Mouse (Mus musculus) gastrocnemius, adult 18-20 months (tissue): ENCODE data around the gene Kcnma1. TPM values are rescaled to one million over a fixed set of nuclear protein-coding genes. Genes with fewer than 3 reads are reported as not detected.
A peak's percentile ranks its signal among the peaks of the same experiment; 100 is the strongest.

Experiments used
- DNase-seq: peaks from one replicate; pipeline ENCODE4 v3.0.0; 2021; ENCODE audit warnings: low spot score
- total RNA-seq, 2 experiments: library from RNA; stranded (reverse); gene quantifications; 2 replicates each; pipeline ENCODE4 v1.2.3; 2021

Gene Kcnma1
- total RNA-seq, 2 experiments from 2014 or later, result 44.2 to 58.9 TPM

DNA sequence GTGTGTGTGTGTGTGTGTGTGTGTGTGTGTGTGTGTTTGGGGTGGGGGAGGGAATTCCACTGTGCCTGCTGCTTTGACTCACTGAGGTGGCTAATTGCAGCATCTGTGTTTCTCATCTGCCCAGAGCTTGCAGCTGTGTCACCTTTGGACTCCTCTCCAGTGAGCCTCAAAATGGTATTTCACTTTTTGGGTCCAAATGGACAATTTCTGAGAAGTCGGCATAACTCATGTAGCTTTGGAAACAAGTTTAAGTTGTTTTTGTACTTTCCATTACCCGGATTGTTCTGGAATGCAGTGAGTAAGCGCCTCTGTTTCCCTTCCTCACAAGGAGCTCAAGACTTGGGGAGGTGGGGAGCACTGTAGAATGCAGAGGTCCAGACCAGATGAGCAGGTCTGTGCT lies 317.9 kb downstream of the Kcnma1 start:
- no peak for DNase-seq

- peak; percentile 24 for DNase-seq
Observed at GRCm38 (mm10) chr14:23689681-23690080, 324.6 kb downstream of the Kcnma1 start.

DNA sequence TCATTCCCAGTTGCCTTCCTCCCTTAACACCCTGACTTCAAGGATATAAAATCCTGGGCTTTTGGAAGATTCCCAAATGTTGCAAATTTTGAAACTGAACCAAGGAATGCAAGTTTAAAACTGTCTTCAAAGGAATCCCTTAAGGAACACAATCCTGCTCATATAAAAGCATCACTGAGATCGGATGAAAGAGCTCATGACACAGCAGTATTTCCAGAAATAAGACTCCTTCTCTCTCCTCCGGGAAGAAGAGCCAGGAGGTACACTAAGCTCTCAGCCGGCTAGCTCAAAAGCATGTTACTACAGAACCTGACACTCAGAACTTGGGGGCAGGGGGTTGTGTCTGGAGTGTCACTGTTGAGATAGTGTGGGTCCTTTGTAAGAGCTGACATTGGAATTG lies 325.8 kb downstream of the Kcnma1 start:
- no peak for DNase-seq

- DNase-seq, result no peak
Observed at GRCm38 (mm10) chr14:23684463-23685066, 329.7 kb downstream of the Kcnma1 start.

GRCm38 (mm10) chr14:23682758-23683157 lies 331.5 kb downstream of the Kcnma1 start:
- DNase-seq, result no peak

- no peak for DNase-seq
Observed at GRCm38 (mm10) chr14:23679378-23679777, 334.9 kb downstream of the Kcnma1 start.

DNA sequence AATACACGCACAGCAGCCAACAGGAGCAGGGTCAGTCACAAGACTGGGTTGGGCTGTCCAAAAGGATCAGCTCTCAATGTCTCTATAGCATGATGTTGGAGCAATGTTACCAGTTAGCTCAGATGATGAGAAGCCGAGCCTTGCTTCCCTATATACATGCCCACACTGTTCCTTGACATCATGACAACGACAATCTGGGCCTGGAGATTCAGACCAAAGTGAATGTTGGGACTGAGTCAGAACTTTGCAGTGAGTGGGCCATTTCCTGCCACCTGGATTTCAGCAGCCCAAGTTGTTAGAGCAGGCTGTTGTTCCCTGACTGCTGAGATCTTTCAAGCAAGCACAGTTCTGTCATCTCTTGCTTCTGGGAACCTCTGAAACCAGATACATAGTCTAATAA lies 347.9 kb downstream of the Kcnma1 start:
- DNase-seq, result no peak

DNA sequence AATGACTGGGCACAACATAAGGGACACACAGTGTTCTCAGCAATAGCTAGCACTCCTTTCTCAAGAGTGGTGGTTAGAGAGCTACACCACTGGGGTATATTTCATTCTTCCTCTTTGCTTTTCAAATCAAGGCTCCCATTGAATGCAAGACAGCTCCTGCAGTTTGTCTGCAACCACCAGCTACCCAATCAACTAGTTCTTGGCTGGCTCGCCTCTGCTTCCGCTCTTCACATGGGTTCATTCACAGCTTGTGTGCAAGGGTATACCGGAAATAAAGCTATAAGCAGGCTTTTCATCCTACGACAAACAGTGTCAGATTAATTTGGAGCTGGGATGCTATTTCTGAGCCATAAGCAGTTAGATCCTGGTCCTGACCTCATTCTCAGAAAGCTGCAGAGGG lies 362.6 kb downstream of the Kcnma1 start:
- no peak for DNase-seq

- no peak for DNase-seq
Observed at GRCm38 (mm10) chr14:23650126-23650525, 364.2 kb downstream of the Kcnma1 start.

DNA sequence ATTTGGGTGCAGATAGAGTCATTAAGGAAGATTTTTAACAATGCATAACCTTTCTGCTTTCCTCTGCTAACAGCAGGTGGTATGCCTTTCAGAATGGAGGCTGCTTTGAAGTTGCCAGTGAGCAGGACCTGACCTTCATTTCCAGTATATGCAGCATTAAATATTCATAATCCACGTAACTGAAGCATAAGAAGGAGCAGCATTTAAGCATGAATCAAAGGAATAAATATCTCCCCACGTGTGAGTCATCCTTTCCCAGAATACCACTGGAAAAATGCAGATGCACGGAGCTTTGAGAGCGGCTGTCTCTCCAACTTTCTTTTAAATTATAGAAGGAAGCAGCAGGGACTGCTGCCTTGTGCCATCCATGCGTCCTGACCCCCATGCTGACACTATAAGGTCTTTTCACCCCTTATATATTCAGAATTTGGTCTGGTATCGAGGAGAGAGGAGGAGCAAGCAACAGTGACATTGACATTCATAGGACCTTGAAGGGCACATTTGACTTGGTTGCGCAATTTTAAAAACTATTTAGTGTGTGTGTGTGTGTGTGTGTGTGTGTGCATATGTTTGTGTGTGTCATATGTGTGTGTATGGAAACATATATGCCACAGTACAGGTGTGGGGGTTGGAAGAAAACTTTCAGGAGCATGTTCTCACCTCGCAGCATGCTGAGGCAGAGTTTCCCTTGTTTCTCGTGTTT lies 368.8 kb downstream of the Kcnma1 start:
- no peak for DNase-seq

GRCm38 (mm10) chr14:23643162-23643561 lies 371.1 kb downstream of the Kcnma1 start:
- no peak for DNase-seq

GRCm38 (mm10) chr14:23640665-23641064 lies 373.6 kb downstream of the Kcnma1 start:
- DNase-seq, result no peak

DNA sequence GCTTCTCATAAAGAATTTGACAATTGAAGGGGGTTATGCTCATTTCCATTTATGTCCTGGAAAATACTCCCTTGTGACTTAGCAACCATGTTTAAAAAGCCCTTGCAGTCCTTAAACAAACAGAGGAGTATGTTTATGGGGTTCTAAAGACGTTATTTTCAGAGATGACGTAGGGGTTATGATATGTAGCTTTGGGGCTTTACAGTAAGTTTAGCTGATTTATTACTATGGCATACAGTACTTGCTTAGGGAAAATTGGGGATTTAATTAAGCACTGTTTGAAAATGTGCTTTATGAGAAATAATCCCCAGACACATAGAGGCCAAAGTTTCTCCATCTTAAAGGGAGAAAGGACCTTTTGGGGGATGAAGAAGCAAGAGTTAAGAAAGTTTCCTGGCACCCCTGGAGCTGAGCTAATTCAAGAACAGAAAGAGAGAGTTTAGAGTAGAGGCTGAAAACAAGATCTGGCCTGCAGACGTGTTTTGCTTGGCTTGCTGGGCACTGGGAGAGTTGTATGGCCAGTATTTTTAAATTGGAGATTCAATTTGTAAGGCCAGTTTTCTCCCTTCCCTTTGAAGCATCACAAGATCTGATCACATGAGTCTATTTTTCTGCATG lies 376.1 kb downstream of the Kcnma1 start:
- DNase-seq, result no peak

DNA sequence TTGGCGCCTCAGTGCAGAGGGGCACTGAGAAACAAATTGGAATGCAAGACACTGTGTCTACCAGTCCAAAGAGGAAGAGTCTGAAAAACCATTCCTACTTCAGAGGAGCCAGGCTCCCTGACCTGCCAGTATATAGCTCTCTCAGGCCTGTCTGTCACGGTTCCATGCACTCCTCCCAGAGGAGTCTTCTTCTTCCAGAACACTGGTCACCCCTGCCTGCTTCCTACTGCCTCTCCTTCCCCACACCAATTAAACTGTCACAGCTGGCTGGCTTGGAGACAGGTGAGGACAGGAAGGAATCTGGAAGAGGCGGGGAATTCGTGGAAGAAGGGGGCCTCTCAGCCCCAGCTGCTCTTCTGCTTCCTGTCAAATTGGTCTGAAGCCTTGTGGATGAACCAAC lies 378.4 kb downstream of the Kcnma1 start:
- DNase-seq, result no peak

GRCm38 (mm10) chr14:23633011-23633595 lies 381.2 kb downstream of the Kcnma1 start:
- DNase-seq, result no peak

DNA sequence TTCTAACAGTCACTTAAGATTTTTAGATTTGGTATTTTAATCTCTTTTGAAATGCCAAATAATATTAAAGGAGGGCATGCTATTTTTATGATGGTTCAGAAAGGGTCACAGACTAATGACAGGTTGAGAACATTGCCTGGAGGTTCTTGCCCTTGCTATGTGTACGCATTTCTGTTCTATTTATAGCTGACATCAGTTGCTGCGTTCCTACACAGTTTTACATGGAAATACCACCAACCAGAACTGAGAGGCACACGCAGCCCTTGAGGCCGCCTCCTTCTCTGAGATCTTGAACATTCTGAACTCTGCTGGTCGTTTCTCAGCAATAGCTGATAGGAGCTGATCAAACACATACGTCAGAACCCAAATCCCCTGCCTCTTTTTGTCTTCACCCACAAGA lies 387.4 kb downstream of the Kcnma1 start:
- no peak for DNase-seq

DNA sequence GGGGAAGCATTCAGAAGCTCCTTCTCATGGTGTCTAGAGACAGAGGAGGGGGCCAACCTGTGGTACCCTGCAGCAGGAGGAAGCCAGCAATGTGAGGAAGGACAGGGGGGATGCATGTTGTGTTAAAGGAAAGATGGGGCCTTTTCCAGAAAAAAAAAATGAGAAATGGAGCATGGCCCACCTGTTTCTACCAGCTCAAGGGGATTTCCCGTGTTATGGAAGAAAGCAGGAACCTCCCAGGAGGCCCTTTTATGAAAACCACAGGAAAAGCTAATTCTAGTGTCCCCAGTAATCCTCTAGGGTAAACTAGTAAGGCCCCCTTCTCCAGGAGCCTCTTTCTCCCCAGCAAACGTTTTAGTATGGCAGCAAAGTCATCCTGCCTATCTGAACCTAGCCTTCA lies 388.2 kb downstream of the Kcnma1 start:
- DNase-seq, result no peak

DNA sequence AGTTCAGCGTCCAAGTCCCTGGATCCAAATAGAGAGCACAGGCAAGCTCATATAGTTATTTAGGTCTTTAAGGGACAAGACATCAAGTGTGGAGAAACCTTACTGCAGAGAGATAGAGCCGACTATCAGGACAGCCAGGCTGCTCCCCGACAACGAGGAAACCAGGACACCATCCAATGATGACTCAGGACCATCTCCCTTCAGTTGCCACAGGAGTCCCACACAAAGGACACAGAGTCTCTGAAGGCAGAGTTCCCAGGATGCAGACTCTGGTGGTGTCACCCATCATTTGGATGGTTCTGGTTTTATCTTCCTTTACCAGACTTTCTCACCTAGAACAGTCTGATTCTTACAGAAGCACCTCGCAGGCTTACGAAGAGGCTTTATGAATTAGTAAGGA lies 388.9 kb downstream of the Kcnma1 start:
- DNase-seq, result no peak

GRCm38 (mm10) chr14:23624455-23624854 lies 389.8 kb downstream of the Kcnma1 start:
- DNase-seq, result no peak

DNA sequence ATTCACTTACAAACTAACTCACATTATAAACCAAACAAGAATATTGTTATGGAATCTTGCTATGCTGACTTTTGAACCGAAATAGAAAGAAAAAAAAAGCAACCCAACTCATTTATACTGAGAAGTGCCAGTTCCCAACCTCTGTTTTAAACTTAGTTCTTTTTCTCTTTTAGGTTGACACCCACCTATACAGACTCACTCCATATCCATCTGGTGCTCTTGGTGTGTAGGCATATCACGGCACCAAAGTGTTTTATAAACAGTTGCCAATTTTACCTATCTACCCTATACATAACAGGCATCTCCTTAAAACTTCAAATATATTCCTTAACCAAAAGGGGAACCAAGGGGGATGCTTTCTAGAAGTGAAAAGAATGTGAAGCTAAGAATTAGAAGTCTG lies 393.6 kb downstream of the Kcnma1 start:
- DNase-seq, result no peak

GRCm38 (mm10) chr14:23618973-23619372 lies 395.3 kb downstream of the Kcnma1 start:
- no peak for DNase-seq

- DNase-seq, result no peak
Observed at GRCm38 (mm10) chr14:23618081-23618480, 396.2 kb downstream of the Kcnma1 start.

DNA sequence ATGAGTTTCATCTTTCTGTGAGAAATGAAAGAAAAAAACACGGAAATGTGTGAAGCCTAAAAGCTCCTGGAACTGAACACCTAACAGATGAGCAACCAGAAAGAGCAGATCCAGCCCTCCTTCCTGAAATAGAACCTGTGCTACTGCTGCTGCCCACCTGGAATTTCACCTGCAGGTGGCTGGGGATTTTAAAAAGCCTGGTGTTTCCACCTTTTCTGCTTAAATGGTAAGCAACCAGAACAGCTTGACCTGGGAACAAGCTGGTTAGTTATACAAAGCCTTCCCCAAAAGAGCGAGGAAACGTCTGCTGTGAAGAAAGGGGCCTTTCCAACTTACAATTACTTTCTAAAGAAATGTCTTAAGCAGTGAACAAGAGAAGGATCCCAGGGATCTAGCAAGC lies 404.2 kb downstream of the Kcnma1 start:
- DNase-seq, result no peak
